Comparison of ENCODE assay signal across 8 mouse cellular contexts in the genomic region with DNA sequence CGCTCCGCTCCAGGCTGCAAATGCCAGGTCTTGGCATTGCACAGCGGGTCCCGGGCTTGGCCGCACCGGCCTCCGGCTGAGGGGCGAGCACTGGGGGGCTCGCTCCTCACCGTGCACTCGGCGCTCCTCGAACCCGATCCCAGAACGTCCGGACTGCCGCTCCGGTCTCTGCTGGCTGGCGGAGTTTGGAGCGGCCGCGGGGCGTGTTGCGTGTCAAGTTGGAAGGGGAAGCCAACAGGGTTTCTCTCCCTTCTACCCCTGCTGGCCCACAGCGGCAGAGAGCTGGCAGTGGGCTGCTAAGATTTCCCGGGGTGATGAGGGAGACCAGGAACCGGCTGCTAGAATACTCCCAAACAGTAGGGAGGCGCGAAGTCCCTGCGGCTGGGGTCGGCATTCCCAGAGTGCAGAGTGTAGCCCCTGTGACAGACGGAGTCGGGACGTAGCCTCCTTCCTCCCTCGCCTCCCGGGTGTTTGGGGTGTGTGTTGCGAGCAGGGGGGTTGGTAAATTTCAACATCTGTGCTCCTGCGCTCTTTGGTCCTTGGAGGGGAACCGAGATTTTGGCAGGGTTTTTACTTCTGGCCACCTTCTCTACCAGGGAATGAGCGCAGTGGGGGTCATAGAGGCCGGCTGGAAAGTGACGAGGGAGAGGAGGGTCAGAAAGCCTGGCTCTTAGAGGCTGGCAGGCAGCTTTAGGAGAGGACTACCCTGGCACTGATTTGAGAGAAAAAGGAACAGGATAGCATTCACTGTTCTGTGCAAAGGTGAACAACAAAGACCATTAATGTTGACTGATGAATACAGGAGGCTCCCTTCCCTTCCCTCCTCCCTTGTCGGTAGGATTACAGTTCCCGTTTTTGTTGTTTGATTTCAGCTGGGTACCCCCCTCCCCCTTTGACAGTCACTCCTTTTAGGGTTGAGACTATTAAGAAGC. TPM values are rescaled to one million over a fixed set of nuclear protein-coding genes. Genes with fewer than 3 reads are reported as not detected.
A peak's percentile ranks its signal among the peaks of the same experiment; 100 is the strongest.
DNase-seq lines count a peak whose midpoint lies in the region; ATAC-seq and TF ChIP-seq lines count a peak whose summit lies in the region.

No protein-coding gene starts in this region.

- DNase-seq in CD4-positive helper T cell, adult 2 months (ENCODE audit: low read depth, low spot score): peak; percentile 3
- peak; percentile 73 for DNase-seq in adrenal gland, adult 2 months
- peak; percentile 75 for DNase-seq in embryo, embryonic 9.5 days (ENCODE audit: extremely low spot score)
- DNase-seq in heart, adult 9 months (ENCODE audit: low spot score in 2 of 2): peak; percentile 42 to 51
- peak; percentile 71 for DNase-seq in kidney, adult 9 months
- no peak for DNase-seq in liver, embryonic 14.5 days (ENCODE audit: low read depth in 3 of 3, low spot score in 3 of 3)
- peak; percentile 73 for DNase-seq in neural tube, embryonic 11.5 days (ENCODE audit: low spot score)
- DNase-seq in urinary bladder, postnatal 14 days (ENCODE audit: low spot score): peak; percentile 25

- no peak for TF ChIP-seq EP300 in liver, embryonic 14.5 days (IDR thresholded peaks at IDR 0.05; ENCODE audit: low read depth)

- H3K9ac ChIP-seq in liver, embryonic 14.5 days (replicated peaks): peak overlapping the region; percentile 40
- peak overlapping the region; percentile 79 for H3K9ac ChIP-seq in neural tube, embryonic 11.5 days (ENCODE audit: low read length)

- H3K4me3 ChIP-seq in liver, embryonic 14.5 days (ENCODE audit: insufficient read depth in 1 of 2, low read depth in 2 of 2, low read length in 2 of 2): peak overlapping the region; percentile 82 to 89
- peak overlapping the region; percentile 71 for H3K4me3 ChIP-seq in neural tube, embryonic 11.5 days (ENCODE audit: low read depth, low read length)

- H3K27ac ChIP-seq in liver, embryonic 14.5 days: no peak overlapping the region
- peak overlapping the region; percentile 83 for H3K27ac ChIP-seq in neural tube, embryonic 11.5 days (ENCODE audit: low read depth, low read length)

- H3K4me2 ChIP-seq in liver, embryonic 14.5 days (ENCODE audit: low read depth): peak overlapping the region; percentile 88
- peak overlapping the region; percentile 91 for H3K4me2 ChIP-seq in neural tube, embryonic 11.5 days (ENCODE audit: low read depth)

- peaks cover 2 to 5% of the 10 kb centered on the region in 2 experiments; a peak in 3 of 4 replicates for H3K4me1 ChIP-seq in liver, embryonic 14.5 days (replicated peaks; ENCODE audit: control insufficient read depth in 2 of 2, insufficient read depth in 2 of 2, low read length in 1 of 2)
- H3K4me1 ChIP-seq in neural tube, embryonic 11.5 days (ENCODE audit: control insufficient read depth, insufficient read depth, low read length): peaks cover 12% of the 10 kb centered on the region; the same call in 1 of the 2 replicates

- H3K9me3 ChIP-seq in liver, embryonic 14.5 days (ENCODE audit: control insufficient read depth, low read length): no peaks in the 10 kb centered on the region
- H3K9me3 ChIP-seq in neural tube, embryonic 11.5 days (ENCODE audit: control insufficient read depth, low read length): no peaks in the 10 kb centered on the region

- no peak for ATAC-seq in liver, embryonic 14.5 days (ENCODE audit: insufficient read depth)
- ATAC-seq in neural tube, embryonic 11.5 days (ENCODE audit: insufficient read depth, low FRiP score, low TSS enrichment): peak; percentile 49

- 0 out of 2 replicates have a peak, but pooled peaks have one; percentile 2 for TF ChIP-seq CTCF in liver, embryonic 14.5 days (IDR thresholded peaks at IDR 0.05; ENCODE audit: low read depth)

- WGBS in liver, embryonic 14.5 days (ENCODE audit: insufficient replicate concordance): 1% methylated on average over 44 of the region's 44 CpGs
- WGBS in neural tube, embryonic 11.5 days: under 1% methylated on average over 44 of the region's 44 CpGs

- no peaks in the 10 kb centered on the region for H3K36me3 ChIP-seq in liver, embryonic 14.5 days (replicated peaks; ENCODE audit: control insufficient read depth, insufficient read depth, low read depth)
- no peaks in the 10 kb centered on the region for H3K36me3 ChIP-seq in neural tube, embryonic 11.5 days (ENCODE audit: control insufficient read depth, insufficient read depth, low read length)

- H3K27me3 ChIP-seq in liver, embryonic 14.5 days (ENCODE audit: control insufficient read depth, insufficient read depth, low read length): peaks cover 34% of the 10 kb centered on the region
- H3K27me3 ChIP-seq in neural tube, embryonic 11.5 days (ENCODE audit: control insufficient read depth, insufficient read depth, low read length): no peaks in the 10 kb centered on the region

RNA-seq across cellular contexts. Expression of a gene that starts 1.0 kb away (rescaled TPM):
- total RNA-seq in adrenal gland, adult 2 months (2021): 10 to 100 TPM; 14.5 to 15.5 TPM
- polyA plus RNA-seq in adrenal gland, adult 2 months (2012; rRNA removed): 4.3 and 4.7 TPM in 2 replicates
- polyA plus RNA-seq in liver, embryonic 14.5 days (2012; rRNA removed): 0.39 and 0.49 TPM in 2 replicates
- 0.37 and 0.57 TPM in 2 replicates for polyA plus RNA-seq in liver, embryonic 14.5 days (2014; fragmentation: Nextera tagmentation; extraction: Ambion mirVana)
- polyA plus RNA-seq in neural tube, embryonic 11.5 days (2014; fragmentation: Nextera tagmentation; extraction: Ambion mirVana): 16.4 and 19.6 TPM in 2 replicates

RNA-seq across cellular contexts. Expression of a gene that starts 1.0 kb away (rescaled TPM):
- 10 to 100 TPM; 14.2 to 16.3 TPM for total RNA-seq in adrenal gland, adult 2 months (2021)
- 2.0 and 2.1 TPM in 2 replicates for polyA plus RNA-seq in adrenal gland, adult 2 months (2012; rRNA removed)
- polyA plus RNA-seq in liver, embryonic 14.5 days (2012; rRNA removed): 3.1 and 5.1 TPM in 2 replicates
- polyA plus RNA-seq in liver, embryonic 14.5 days (2014; fragmentation: Nextera tagmentation; extraction: Ambion mirVana): 7.4 and 8.0 TPM in 2 replicates
- polyA plus RNA-seq in neural tube, embryonic 11.5 days (2014; fragmentation: Nextera tagmentation; extraction: Ambion mirVana): 40.3 and 40.7 TPM in 2 replicates

Comparison
In these comparisons a context has a peak if more than half of its experiments do, and no peak if none do; other contexts are left out.
1. DNase-seq: peak in CD4-positive helper T cell, adult 2 months (single experiment), adrenal gland, adult 2 months (single experiment), embryo, embryonic 9.5 days (single experiment), heart, adult 9 months (2 of 2), kidney, adult 9 months (single experiment), neural tube, embryonic 11.5 days (single experiment) and urinary bladder, postnatal 14 days (single experiment); none in liver, embryonic 14.5 days (0 of 3).